Mouse (Mus musculus) bone marrow macrophage, adult 2 months (primary cell): Measurements from ENCODE around the gene Lpcat3.

ENCODE experiments used
- CTCF ChIP-seq: IDR thresholded peaks from 2 replicates; pipeline ENCODE4 v1.5.1; 2012; ENCODE audit warnings: low read depth, mild to moderate bottlenecking, low read length, moderate library complexity
- POLR2A ChIP-seq: IDR thresholded peaks from 2 replicates; pipeline ENCODE4 v1.6.1; 2012; ENCODE audit warnings: mild to moderate bottlenecking, low read depth, low read length, borderline replicate concordance

DNA sequence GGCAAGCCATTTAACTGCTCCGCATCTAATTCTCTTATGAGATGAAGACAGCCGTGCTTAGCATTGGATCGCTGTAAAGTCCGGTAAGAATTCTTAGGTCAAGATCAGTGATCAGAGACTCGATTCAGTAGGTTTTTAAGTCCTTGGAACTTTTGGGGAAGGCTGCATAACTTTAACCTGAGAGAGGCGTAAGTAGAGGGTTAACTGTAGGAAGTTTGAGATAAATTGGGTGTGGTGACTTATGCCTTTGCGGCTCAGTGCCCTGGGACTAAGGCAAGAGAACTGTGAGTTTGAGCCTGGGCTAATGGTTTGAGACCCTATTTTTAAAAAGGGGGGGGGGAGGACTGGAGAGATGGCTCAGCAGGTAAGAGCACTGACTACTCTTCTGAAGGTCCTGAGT is 1.4 kb downstream of the Lpcat3 start:
- TF ChIP-seq POLR2A (no peak), CTCF (no peak)
